Mouse (Mus musculus): ENCODE data around the gene Cela2a.

DNA sequence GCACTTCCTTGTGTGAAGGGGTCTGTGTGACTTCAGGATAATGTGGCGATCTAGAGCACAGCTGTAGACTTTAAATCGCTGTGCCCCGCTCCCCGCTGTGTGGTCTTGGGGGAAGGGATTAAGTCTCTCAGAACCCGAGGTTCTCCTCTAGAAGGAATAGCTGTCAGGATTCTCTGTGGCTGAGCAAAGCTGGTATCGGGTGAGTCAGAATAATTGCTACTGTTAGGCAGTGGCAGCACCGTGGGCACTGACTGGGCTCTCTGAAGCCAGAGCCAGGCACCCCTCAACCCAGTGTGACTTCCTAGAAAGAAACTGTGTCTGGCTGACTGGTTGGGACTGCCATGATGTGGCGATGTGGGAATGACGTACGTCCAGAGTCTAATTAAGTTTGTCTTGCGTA is 4.4 kb upstream of the Cela2a start:
- TF ChIP-seq CTCF (IDR thresholded peaks at IDR 0.05; ENCODE audit: low read depth, low read length) (no peak), GATA1 (IDR thresholded peaks at IDR 0.05; ENCODE audit: borderline replicate concordance, low read length) (no peak), POLR2AphosphoS5 (IDR thresholded peaks at IDR 0.05; ENCODE audit: insufficient replicate concordance, low read depth, low read length) (no peak)
